Mouse (Mus musculus): ENCODE data around the gene Zyg11a.

Zyg11a gene

DNA sequence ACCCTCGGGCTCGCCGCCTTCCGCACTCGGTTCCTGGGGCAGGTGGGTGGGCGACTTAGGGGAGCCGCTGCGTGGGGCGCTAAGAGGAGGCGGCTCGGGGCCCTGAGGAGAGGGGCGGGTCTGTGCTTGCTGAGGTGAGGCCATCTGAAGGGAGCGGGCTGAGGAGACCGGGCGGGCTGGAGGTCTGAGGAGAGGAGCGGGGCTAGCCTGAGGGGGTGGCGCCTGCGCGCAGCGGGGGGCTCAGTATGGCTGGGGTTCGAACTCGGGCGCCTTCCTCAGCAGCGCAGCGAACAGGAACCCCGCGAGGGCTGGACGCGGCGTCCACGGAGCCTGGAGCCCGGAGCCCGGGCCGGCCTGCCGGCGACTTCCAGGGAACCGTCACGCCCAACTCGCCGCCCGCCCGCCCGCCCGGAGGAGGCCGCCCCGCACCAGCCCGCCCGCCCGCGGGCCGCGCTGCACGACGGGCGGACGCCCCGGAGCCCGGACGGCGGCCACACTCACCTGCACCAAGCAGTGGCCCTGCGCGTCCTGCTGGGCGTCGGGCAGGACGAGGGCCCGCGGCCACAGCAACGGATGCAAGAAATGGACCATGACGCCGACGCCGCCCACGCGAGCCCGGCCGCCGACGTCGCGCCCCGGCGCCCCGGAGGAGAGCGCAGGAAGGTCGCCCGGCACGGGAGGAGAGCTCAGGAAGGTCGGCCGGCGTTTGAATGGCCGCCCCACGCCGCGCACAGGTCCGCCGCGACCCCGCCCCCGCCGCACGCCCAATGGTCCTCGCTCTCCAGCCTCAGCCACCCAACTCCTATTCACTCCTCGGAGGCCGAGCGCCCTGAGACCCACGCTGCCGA is at the start of gene Zyg11a:
Gene Zyg11a, minus strand, starts transcription at position 717 of the 848 bp plus-strand sequence.
- DNase-seq (ENCODE audit: low read depth, low spot score): peak; percentile 80

DNA sequence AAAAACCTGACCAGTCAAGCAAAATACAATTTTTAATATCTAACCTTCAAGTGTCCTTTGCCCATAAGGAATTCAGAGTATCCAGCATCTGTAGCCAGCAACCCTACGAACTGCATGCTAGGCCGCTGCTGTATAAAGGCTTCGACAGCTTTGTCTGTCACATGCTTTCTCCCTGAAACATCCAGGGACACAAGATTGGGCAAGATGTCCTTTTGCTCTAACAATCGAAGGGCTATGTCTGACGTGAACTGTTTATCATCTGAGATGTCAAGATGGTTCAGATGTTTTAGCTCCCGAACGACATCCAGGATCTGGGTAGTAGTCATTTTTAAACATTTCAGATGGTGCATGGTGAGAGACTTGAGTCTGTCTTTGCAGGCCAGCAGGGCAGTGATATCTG is 47.9 kb upstream of the Zyg11a start:
- no peak for DNase-seq (ENCODE audit: low read depth, low spot score)

DNA sequence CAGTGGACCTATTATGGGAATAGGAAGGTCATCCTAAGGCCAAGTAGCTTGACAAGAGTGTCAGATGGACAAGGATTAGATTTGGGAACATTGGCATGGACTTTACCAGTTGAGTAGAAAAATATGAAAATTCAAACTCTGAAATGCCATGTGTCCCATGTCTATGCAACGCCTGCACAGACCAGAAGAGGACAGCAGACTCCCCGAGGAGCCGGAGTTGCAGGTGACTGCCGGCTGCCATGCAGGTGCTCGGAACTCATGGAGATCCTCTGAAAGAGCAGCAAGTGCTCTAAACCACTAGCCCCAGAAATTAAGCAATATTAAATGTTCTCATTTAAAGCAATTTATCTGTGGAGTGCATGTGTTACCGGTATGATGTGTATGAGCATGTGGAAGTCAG is 35.5 kb upstream of the Zyg11a start:
- peak; percentile 24 for DNase-seq (ENCODE audit: low read depth, low spot score)

DNA sequence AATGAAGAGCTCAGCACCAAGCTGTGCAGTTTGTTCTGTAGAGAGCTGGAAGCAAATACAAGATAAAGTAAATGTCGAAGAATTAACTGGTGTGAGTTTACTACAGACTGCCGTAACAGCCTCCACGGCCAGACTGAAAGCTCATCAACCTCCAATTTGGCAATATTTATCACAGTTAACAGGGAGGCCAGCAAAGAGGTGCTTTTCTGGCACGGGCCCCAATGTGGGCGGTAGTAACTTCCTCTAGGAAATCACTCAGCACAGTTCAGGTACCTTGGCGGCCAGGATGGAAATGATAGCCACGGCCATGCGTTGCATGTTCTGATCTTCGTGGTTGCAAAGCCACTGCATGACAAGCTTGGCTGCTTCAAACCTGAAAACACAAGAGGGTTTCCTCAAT is 32.7 kb upstream of the Zyg11a start:
- DNase-seq (ENCODE audit: low read depth, low spot score): no peak

DNA sequence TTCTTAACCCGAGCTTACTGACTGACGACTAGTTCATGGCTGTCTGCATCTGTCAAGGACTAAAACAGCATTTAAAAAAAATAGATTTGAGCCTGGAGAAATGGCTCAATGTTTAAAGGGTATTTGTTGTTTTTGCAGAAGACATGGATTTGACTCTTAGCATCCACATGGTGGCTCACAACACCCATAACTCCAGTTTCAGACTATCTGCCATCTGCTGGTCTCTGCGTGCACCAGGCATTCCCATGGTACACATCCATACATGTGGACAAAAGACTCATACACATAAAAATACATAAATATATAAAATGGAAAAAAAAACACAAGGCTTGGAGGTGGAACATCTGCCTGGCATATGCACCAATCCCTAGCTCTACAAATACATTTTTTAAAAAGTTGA is 31.5 kb upstream of the Zyg11a start:
- no peak for DNase-seq (ENCODE audit: low read depth, low spot score)

DNA sequence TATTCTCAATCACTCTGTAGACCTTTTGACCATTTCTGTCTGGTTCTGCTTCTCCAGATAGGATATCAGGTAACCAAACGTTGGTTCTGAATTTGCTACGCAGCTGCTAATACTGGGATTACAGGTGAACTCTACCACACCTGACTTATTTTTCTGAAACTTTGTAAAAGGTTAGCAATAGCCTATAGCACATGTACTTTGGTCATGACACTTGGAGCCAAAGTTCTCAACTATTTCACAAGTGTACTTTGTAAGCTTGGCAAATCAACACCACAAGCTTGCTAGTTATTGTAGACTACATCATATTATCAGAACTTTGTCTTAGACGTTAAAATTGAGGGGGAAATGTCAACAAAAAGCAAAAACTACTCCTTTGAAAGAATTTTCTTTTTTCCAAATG is 15.8 kb upstream of the Zyg11a start:
- DNase-seq (ENCODE audit: low read depth, low spot score): no peak

DNA sequence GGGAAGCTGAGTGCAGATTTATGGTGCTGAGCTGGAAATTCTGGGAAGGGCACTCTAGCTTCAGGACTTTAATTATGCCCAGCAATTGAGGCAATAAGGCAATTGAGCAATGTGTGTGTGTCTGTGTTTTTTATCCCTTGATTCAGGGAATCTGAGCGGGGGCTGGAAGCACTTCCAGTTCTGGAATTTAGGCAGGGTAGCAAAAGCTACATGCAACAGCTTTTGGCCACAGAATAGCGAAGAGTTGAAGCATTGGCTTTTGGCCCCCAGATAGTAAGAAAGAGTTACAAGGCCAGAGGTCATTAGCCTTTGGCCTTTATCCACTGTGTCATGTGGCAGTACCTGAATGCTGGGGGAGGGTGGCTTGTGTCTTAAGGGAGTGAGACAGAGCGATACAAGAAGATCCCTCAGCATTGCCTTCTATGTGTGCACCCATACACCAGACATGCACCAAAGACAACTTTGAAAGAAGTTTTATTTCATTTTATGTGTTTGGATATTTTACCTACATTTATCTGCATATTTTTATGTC is 7.6 kb upstream of the Zyg11a start:
- DNase-seq (ENCODE audit: low read depth, low spot score): no peak

DNA sequence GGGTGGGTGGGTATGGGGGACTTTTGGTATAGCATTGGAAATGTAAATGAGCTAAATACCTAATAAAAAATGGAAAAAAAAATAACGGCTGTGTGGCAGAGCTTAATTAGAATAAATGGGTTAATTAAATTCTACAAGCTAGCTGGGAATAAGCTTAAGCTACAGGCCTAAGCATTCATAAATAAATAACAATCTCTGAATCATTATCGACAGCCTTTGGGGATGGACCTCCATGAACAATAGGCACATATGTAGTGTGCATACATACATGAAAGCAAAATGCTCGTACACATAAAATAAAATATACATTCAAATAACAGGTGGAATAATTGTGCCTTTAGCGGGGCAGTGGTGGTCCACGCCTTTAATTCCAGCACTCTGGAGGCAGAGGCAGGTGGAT is 4.7 kb upstream of the Zyg11a start:
- no peak for DNase-seq (ENCODE audit: low read depth, low spot score)

DNA sequence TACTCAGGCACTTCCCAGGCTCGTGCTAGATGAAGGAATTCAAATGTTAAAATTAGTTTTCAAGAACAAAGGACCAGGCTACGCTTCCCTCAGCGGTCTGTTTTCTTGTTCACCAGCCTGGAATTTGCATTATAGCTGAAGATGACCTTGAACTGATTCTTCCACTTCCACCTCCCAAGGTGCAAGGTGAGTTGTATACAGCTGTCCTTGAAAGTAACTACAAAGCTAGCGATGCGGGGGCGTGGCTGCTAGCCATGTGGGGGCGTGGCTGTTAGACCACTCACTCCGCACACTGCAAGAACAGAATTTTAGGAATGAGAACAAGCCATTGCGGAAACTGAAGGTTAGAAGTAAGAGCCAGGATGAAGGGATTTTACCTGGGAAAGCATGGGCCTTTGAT is 1.2 kb upstream of the Zyg11a start:
- DNase-seq (ENCODE audit: low read depth, low spot score): peak; percentile 99

DNA sequence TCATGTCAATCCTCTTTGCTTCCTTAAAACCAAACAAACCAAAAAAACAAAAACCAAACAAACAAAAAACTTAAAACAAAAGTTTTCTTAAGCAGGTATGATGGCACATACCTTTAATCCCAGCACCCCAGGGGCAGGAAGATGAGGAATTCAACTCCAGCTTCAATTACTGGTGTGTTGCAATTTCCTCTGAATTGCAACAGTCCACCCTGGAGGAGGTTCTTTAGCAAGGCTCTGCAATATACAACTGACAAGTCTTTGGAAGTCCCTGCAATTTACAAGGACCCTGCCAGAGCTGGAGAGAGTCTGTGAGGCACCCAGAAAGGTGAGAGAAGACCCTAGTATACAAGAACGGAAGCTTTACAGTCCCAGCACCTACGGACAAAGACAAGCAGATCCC is 4.8 kb downstream of the Zyg11a start:
- DNase-seq (ENCODE audit: low read depth, low spot score): no peak

DNA sequence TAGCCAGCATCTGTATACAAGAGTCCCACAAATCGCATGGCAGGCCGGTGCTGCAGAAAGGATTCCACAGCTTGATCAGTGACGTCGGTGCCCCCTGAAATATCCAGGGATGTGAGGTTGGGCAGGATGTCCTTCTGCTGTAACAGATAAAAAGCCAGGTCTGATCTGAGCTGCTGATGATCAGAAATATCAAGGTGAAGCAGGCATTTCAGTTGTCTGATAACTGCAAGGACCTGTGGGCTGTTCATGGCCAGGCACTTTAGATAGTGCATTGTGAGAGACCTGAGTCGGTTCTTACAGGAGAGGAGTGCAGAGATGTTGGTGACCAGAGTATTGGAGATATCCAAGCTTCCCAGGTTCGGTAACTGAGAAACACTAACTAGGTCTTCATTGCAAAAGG is 13.2 kb downstream of the Zyg11a start:
- no peak for DNase-seq (ENCODE audit: low read depth, low spot score)

DNA sequence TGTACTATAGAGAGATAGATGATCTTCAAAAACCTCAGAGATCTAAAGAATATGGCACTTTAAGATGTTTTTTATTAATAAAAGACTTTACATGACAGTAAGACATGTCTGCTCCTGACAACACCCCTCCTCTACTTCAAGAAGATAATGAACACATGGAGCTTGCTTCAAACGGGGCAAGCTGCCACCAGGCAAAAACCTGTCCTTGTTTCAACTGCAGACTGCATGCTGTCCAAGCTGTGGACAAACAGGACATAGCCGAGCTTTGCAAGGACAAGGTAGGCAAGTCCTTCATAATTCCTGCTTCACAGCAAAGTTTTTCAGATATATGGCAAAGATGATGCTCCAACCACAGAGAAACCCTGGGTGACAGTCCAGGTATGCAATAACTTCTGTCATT is 18.6 kb downstream of the Zyg11a start:
- DNase-seq (ENCODE audit: low read depth, low spot score): no peak

DNA sequence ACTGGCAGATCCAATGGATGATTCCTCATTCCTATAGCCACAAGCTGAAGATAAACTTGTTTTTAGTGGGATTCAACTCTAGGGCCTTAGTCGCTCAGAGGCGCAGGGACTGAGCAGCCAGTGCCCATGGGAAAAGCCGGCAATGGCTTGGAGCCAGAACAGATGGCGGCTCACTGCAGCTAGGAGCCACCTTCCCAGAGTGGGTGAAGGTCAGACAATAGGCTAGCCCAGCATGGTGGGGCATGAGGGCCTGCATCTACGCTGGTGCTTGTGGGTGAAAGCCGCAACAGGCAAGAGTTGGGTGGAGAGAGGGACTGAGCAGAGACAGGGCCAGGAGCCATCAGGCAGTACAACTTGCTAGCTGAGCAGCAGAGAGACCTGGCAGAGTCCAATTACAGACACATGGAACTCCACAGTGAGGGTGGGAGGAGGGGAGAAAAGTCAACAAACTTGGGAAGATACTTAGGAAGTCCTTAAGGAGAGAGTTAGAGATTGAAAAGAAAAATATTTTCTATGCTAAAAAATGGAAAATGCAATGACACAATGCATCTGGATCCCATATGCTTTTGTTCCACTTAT is 21.5 kb downstream of the Zyg11a start:
- no peak for DNase-seq (ENCODE audit: low read depth, low spot score)

DNA sequence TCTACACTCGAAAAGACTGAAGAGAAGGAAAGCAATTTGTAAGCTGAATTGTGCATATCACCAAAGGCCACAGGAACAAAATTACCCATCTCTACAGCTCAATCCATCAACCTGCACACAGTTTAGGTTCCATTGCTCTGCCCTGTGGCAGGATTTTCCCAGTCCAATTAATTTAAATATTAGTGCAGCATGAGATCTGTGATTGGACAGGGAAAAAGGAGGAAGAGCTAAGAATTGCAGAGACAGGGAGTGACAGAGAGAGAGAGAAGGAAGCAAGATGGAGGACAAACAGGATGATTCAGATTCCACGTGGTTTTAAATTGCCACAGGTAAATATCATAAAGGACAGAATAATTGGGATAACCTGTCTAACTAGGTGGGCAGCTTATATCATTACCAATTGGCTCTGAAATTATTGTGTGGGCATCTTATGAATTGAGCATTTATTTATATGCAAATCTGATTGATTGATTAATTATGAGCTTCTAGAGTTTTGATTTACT is 25.0 kb downstream of the Zyg11a start:
- DNase-seq (ENCODE audit: low read depth, low spot score): peak; percentile 29

DNA sequence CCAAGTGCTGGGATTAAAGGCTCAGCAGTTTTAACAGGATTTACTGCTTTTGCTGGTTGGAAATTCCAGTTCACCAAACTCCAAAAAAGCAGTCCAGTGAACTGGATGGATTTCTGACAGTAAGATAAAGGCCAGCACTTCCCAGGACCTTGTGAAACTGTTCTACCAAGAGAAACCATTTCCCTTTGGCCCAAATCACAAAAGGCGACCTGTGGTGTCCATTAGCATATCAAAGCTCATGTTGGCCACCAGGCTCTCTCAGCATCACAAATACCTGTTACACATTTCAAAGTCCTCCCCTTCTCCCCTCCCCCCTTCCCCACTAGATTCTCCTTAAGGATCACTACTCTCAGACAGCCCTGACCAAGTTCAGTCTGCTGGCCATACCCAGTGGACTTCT is 35.6 kb downstream of the Zyg11a start:
- peak; percentile 99 for DNase-seq (ENCODE audit: low read depth, low spot score)

DNA sequence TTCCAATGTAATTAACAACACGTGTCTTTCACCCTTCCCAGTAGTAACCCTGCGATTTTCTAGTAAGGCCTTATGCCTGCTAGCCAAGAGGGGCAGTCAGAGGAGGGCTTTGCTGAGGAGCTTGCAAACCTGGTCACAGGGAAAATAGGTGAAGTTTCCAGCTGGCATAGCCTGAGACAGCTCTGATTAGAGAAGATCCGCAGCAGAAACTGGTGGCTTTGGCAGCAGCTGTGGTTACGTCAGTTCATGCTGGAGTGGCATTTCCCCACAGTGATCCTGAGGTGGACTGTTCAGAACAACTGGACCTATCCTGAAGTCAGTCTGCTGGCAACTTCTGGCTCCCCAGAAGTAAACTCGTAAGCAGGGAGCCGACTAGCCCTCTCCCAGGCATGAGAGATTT is 49.8 kb downstream of the Zyg11a start:
- DNase-seq (ENCODE audit: low read depth, low spot score): no peak

DNA sequence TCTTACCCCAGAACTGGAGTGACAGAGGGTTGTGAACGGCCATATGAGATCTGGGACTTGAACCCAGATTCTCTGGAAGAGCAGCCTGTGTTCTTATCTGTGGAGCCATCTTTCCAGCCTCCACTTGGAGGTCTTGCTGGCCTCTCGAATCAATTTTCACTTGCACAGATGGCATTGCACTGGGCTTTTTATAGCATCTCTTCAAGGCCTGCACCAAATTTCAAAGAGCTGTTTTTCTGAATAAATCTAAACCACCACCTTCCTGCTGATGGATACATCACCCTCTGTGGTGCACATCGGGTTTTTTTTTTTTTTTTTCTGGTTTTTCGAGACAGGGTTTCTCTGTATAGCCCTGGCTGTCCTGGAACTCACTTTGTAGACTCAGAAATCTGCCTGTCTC is 51.0 kb downstream of the Zyg11a start:
- DNase-seq (ENCODE audit: low read depth, low spot score): no peak

DNA sequence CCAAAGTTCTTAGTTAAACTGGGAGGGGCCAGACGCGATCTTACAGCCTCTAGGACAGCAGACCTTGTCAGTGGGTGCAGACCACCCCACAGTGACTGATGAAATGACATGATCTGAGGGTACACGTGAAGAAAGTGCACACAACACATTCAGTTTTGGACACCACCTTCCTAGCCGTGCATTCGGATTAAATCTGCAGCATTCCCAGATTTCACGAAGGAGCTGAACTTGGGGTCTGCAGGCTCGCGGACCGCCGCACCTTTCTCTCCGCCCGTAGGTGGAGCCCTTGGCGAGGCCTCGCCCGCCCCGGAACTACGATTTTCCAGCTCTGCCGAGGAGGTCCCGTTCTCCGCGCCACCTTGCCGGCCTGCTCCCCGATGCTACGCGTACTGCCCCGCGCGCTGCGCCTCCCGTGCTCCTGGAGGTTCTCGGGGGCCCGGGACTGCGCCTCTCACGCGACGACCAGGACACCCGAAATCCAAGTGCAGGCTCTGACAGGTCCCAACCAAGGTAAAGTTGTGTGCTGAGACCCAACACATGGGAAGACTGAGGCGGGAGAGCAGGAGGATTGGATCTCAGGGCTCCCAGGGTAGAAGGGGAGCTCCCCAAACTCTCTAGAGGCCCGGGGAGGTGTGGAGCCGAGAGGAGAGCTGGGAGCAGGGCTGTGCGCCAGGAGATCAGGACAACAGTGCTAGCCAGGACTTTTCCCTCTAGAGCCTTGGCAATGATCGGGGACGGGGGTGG is 52.5 kb downstream of the Zyg11a start, which contains the start of gene Echdc2:
Gene Echdc2, plus strand, starts transcription at position 286 of the 744 bp plus-strand sequence.
- peak; percentile 48 for DNase-seq (ENCODE audit: low read depth, low spot score)

DNA sequence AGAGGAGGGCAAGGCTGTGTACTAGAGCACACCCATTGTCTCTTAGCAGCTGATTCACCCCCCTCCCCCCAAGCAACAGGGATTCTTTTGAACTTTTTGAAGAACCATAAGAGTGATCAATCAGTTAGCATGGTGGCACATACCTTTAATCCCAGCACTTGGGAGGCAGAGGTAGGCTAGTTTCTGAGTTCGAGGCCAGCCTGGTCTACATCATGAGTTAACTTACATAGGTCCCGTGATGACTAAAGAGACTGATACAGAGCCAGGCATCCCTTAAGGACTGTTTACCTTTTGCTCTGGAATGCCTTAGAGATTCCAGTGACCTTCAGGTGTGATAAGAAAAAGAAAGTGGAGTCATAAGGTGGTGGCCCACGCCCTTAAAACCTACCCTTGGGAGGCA is 54.6 kb downstream of the Zyg11a start:
- DNase-seq (ENCODE audit: low read depth, low spot score): peak; percentile 73

DNA sequence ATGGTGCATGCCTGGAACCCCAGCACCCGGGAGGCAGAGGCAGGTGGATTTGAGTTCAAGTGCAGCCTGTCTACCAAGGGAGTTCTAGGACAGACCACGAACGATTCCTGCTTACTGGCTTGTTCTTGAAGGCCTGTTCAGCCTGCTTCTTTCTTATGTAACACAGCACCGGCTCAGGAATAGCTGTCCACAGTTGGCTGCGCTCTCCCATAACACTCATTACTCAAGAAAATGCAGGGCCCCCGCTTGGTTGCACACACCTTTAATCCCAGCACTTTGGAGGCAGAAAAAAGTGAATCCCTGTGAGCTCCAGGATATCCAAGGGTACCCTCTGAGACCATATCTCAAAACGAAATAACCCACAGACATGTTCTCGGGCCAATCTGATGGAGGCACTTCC is 55.9 kb downstream of the Zyg11a start:
- DNase-seq (ENCODE audit: low read depth, low spot score): no peak

DNA sequence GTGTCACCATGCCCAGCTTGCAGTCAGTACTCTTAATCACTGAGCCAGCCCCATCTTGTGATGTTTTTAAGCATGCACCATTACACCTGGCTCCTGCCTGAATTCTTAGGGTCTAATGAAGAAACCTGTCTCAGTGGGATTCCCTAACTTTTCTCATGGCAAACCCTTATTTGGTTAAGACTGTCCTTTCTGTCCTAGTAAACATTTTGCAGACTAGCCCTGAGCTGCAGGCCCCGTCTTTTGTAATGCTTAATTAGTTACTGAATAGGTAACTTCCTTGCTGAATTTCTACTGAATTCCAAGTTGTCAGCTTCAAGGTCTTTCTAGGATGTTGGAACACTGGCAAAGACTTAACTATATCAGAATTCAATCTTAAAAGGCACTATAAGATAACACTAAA is 62.7 kb downstream of the Zyg11a start:
- DNase-seq (ENCODE audit: low read depth, low spot score): peak; percentile 28

DNA sequence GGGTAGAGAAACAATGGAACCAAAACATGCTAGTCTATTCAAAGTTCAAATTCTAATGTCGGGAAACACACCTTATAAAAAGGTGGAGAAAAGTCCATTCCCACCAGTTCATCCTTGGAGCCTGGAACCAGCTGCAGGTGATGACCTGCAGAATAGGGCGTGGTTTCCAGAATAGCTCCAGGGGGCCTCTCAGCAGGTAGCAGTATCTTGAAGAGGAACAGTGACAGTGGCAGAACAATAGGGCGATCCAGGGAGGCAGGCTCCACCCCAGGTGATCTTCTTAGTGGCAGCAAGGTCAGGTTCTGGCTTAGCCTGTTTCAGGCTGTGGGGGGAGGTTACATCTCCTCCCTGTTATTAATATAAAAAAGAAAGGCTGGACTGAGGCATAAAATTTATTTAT is 72.3 kb downstream of the Zyg11a start:
- peak; percentile 69 for DNase-seq (ENCODE audit: low read depth, low spot score)
